Mouse (Mus musculus): Measurements from ENCODE around the gene Ccnq. TPM values are rescaled to one million over a fixed set of nuclear protein-coding genes. Genes with fewer than 3 reads are reported as not detected.
"Not testable (repeated sequence)": the region's sequence is repeated elsewhere in the genome, so short reads cannot be mapped to it uniquely, and the experiment has no call there.

Ccnq gene
- polyA plus RNA-seq, 1 experiment from 2014 or later, result 37.2 TPM

DNA sequence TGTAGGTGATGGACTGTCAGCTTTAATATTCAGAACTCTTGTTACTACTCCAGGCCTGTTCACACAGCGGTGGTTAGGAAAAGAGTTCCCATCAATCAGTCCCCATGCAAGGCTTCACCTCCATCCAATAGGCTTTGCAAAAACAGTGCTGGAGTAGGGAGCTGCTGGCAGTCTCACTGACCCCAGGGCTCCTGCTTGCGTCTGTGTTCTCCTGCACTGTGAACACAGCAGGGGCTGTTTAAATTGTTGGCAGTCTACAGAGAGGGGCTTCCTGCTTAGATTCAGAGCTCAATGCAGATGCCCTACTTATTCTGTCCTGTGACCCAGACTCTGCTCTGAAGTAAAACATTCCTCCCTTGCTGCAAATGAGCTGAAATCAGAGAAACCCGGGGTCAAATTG is 17.2 kb upstream of the Ccnq start:
- no peak; the same call in 1 of the 2 replicates for ATAC-seq (ENCODE audit: low read depth)
- no peak overlapping the region for H3K27ac ChIP-seq (replicated peaks; ENCODE audit: low read depth, low read length)

DNA sequence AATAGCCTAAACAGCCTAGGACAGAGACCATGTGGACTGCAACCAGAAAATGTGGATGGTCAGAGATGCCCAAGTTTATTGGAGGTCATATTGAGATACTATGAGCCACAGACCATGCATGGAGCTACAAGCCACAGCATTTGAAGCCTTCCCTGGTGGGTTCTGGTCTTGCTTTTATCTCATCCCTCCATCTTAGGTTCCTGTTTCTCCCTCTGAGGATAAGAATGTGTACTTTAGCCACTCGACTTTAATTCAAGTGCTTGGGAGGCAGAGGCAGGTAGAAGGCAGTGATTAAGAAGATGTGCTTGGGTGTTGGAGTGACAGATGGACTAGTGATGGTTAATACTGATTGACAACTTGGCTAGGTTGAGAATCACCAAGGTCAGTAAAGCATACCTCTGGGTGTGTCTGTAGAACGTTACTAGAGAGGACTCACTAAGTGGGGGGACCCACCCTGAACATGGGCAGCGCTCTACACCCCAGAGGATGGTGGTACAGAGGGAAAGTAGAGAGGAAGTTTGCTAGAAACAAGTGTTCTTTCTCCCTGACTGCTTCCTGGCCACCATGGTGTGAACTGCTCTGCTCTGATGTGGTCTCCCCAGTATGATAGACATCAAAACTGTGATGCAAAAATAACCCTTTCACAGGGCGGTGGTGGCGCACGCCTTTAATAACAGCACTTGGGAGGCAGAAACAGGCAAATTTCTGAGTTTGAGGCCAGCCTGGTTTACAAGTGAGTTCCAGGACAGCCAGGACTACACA is 14.7 kb upstream of the Ccnq start:
- no peak overlapping the region for H3K9ac ChIP-seq (ENCODE audit: low read depth, low read length)
- no peaks in the 10 kb centered on the region for H3K9me3 ChIP-seq (ENCODE audit: control insufficient read depth, low read length)
- H3K4me1 ChIP-seq (ENCODE audit: control insufficient read depth, insufficient read depth, low read length), result no peaks in the 10 kb centered on the region
- H3K27ac ChIP-seq (replicated peaks; ENCODE audit: low read depth, low read length), result no peak overlapping the region
- no peak overlapping the region for H3K4me3 ChIP-seq (ENCODE audit: low read depth, low read length)
- no peak for ATAC-seq (ENCODE audit: low read depth)
- no peaks in the 10 kb centered on the region for H3K27me3 ChIP-seq (replicated peaks; ENCODE audit: control insufficient read depth, insufficient read depth, low read length)
- no peaks in the 10 kb centered on the region for H3K36me3 ChIP-seq (ENCODE audit: control insufficient read depth, insufficient read depth, low read length)
- WGBS, result 82% methylated on average over 6 of the region's 6 CpGs
- no peak overlapping the region for H3K4me2 ChIP-seq (ENCODE audit: low read depth, low read length)
- DNase-seq (ENCODE audit: low spot score), result no peak

More for the DNA sequence above, 17.2 kb upstream of the Ccnq start:
- Histone ChIP-seq H3K9ac (ENCODE audit: low read depth, low read length) (no peak overlapping the region), H3K4me2 (ENCODE audit: low read depth, low read length) (no peak overlapping the region), H3K9me3 (ENCODE audit: control insufficient read depth, low read length) (no peaks in the 10 kb centered on the region), H3K27me3 (replicated peaks; ENCODE audit: control insufficient read depth, insufficient read depth, low read length) (no peaks in the 10 kb centered on the region), H3K4me1 (ENCODE audit: control insufficient read depth, insufficient read depth, low read length) (no peaks in the 10 kb centered on the region), H3K4me3 (ENCODE audit: low read depth, low read length) (no peak overlapping the region), H3K36me3 (ENCODE audit: control insufficient read depth, insufficient read depth, low read length) (no peaks in the 10 kb centered on the region)
- no peak for DNase-seq (ENCODE audit: low spot score)
- 42% methylated on average over 3 of the region's 3 CpGs for WGBS

DNA sequence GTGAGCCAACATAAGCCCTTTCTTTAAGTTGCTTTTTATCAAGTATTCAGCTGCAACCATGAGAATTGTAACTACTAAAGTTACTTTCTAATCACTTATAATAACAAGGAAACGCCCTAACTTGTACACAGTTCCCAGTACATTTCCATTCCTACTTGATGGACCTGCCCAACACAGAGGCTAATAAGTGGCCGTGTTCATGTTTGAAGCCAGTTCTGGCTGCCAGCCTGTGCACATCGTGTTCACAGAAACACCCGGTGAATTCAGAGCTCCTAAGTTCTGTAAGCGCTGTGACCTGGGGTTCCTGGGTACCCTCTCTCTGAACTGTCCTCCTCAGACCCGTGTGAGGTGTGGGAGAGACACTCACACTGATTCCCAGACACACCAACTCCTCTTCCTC is 13.3 kb upstream of the Ccnq start:
- WGBS, result 71% methylated on average over 6 of the region's 6 CpGs
- Histone ChIP-seq H3K4me2 (ENCODE audit: low read depth, low read length) (no peak overlapping the region), H3K4me1 (ENCODE audit: control insufficient read depth, insufficient read depth, low read length) (no peaks in the 10 kb centered on the region), H3K9me3 (ENCODE audit: control insufficient read depth, low read length) (no peaks in the 10 kb centered on the region), H3K9ac (ENCODE audit: low read depth, low read length) (no peak overlapping the region), H3K27me3 (replicated peaks; ENCODE audit: control insufficient read depth, insufficient read depth, low read length) (no peaks in the 10 kb centered on the region), H3K36me3 (ENCODE audit: control insufficient read depth, insufficient read depth, low read length) (no peaks in the 10 kb centered on the region), H3K4me3 (ENCODE audit: low read depth, low read length) (no peak overlapping the region), H3K27ac (replicated peaks; ENCODE audit: low read depth, low read length) (no peak overlapping the region)
- ATAC-seq (ENCODE audit: low read depth) (no peak), DNase-seq (ENCODE audit: low spot score) (no peak)

DNA sequence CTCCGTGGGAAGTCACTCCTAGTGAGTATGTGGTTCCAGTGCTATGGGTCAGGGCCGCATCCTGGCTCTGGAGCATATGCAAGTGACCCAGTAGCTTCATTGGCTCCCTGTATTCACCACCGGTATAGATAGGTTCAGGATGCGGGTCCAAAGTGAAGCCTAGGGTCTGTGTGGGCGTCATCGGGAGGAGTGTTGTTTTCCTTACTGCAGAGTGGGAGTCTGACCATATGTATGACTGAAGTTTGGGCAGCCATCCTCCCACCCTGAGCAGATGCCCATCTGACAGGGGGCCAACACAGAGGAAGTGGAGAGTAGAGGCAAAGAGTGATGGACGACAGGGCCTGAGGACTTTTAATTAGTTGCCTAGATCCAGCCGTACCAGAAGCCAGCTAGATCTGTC is 12.8 kb upstream of the Ccnq start:
- H3K9ac ChIP-seq (ENCODE audit: low read depth, low read length), result no peak overlapping the region

DNA sequence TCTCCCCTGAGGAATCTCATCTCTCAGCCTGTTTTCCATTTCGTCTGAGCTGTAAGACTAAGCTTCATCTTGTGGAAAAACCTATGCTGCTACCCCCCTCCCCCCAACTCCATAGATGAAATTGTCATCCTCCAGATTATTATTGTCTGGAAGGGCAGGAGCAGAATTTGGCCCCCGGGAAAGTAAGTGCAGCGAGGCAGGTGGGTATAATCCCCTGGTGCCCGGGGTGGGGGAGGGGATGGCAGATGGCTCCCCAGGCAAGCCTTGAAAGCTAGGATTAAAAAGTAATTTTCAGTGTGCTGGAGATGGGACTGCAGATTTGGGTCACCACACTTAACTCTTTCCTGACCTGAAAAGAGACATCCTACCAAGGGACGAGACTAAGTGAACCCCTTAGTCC is 10.7 kb upstream of the Ccnq start:
- no peaks in the 10 kb centered on the region for H3K9me3 ChIP-seq (ENCODE audit: control insufficient read depth, low read length)
- H3K27me3 ChIP-seq (replicated peaks; ENCODE audit: control insufficient read depth, insufficient read depth, low read length), result no peaks in the 10 kb centered on the region
- no peak overlapping the region for H3K27ac ChIP-seq (replicated peaks; ENCODE audit: low read depth, low read length)
- H3K4me3 ChIP-seq (ENCODE audit: low read depth, low read length), result no peak overlapping the region
- no peaks in the 10 kb centered on the region for H3K36me3 ChIP-seq (ENCODE audit: control insufficient read depth, insufficient read depth, low read length)
- ATAC-seq (ENCODE audit: low read depth) (peak; percentile 37; the same call in 1 of the 2 replicates), DNase-seq (ENCODE audit: low spot score) (no peak)
- WGBS, result 22% methylated on average over 5 of the region's 5 CpGs
- no peaks in the 10 kb centered on the region for H3K4me1 ChIP-seq (ENCODE audit: control insufficient read depth, insufficient read depth, low read length)
- H3K9ac ChIP-seq (ENCODE audit: low read depth, low read length), result no peak overlapping the region
- no peak overlapping the region for H3K4me2 ChIP-seq (ENCODE audit: low read depth, low read length)

More for the DNA sequence above, 12.8 kb upstream of the Ccnq start:
- no peak overlapping the region for H3K4me2 ChIP-seq (ENCODE audit: low read depth, low read length)
- ATAC-seq (ENCODE audit: low read depth) (no peak), DNase-seq (ENCODE audit: low spot score) (no peak)
- H3K9me3 ChIP-seq (ENCODE audit: control insufficient read depth, low read length), result no peaks in the 10 kb centered on the region
- no peaks in the 10 kb centered on the region for H3K27me3 ChIP-seq (replicated peaks; ENCODE audit: control insufficient read depth, insufficient read depth, low read length)
- H3K36me3 ChIP-seq (ENCODE audit: control insufficient read depth, insufficient read depth, low read length), result no peaks in the 10 kb centered on the region
- H3K4me3 ChIP-seq (ENCODE audit: low read depth, low read length), result no peak overlapping the region
- 75% methylated on average over 8 of the region's 8 CpGs for WGBS
- no peaks in the 10 kb centered on the region for H3K4me1 ChIP-seq (ENCODE audit: control insufficient read depth, insufficient read depth, low read length)
- H3K27ac ChIP-seq (replicated peaks; ENCODE audit: low read depth, low read length), result no peak overlapping the region

DNA sequence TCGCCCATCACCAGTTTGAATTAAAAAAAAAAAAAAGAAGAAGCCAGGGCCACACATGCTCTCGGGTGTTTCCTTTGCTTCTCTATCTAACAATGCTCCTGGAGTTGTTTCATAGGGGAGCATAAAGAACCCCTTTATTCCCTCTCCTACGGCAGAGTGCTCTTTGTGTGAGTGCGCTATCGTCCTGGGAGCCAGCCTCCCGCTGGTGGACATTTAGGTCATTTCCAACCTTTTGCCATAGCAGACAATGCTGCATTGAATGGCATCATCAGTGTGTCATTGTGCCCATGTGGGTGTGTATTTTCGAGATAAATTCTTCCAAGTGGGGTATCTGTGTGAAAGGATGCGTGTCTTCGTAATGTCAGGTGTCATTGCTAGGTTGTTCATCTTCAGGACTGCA is 9.6 kb upstream of the Ccnq start:
- Histone ChIP-seq H3K36me3 (ENCODE audit: control insufficient read depth, insufficient read depth, low read length) (no peaks in the 10 kb centered on the region), H3K27ac (replicated peaks; ENCODE audit: low read depth, low read length) (no peak overlapping the region), H3K4me1 (ENCODE audit: control insufficient read depth, insufficient read depth, low read length) (no peaks in the 10 kb centered on the region), H3K4me2 (ENCODE audit: low read depth, low read length) (no peak overlapping the region), H3K9me3 (ENCODE audit: control insufficient read depth, low read length) (no peaks in the 10 kb centered on the region), H3K27me3 (replicated peaks; ENCODE audit: control insufficient read depth, insufficient read depth, low read length) (no peaks in the 10 kb centered on the region), H3K4me3 (ENCODE audit: low read depth, low read length) (no peak overlapping the region), H3K9ac (ENCODE audit: low read depth, low read length) (no peak overlapping the region)
- DNase-seq (ENCODE audit: low spot score) (no peak), ATAC-seq (ENCODE audit: low read depth) (no peak)
- WGBS, result 64% methylated on average over 9 of the region's 9 CpGs

DNA sequence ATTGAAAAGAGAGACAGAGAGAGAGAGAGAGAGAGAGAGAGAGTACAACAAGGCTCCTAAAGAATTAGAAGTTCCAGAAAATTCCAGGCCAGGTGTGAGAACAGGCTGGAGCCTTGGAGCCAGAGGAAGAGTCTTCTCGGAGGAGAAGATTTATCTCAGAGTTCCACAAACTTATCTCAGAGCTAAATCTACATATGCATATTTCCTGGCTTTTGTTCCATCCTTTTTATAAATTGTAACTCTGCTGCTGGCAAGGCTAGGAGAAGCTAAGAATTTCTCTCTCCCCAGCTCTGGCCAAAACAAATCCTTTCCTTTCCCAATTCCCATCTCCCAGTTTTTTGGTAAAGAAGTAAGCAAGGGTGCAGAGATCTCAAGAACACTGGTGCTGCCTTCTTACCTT is 3.8 kb upstream of the Ccnq start:
- no peaks in the 10 kb centered on the region for H3K36me3 ChIP-seq (ENCODE audit: control insufficient read depth, insufficient read depth, low read length)
- H3K4me3 ChIP-seq (ENCODE audit: low read depth, low read length), result no peak overlapping the region
- H3K9ac ChIP-seq (ENCODE audit: low read depth, low read length), result no peak overlapping the region
- H3K27me3 ChIP-seq (replicated peaks; ENCODE audit: control insufficient read depth, insufficient read depth, low read length), result no peaks in the 10 kb centered on the region
- ATAC-seq (ENCODE audit: low read depth) (no peak), DNase-seq (ENCODE audit: low spot score) (no peak)
- H3K9me3 ChIP-seq (ENCODE audit: control insufficient read depth, low read length), result no peaks in the 10 kb centered on the region
- H3K27ac ChIP-seq (replicated peaks; ENCODE audit: low read depth, low read length), result no peak overlapping the region
- peaks cover 6% of the 10 kb centered on the region; the same call in 1 of the 2 replicates for H3K4me1 ChIP-seq (ENCODE audit: control insufficient read depth, insufficient read depth, low read length)
- H3K4me2 ChIP-seq (ENCODE audit: low read depth, low read length), result no peak overlapping the region
- 69% methylated on average over 1 of the region's 1 CpGs for WGBS

DNA sequence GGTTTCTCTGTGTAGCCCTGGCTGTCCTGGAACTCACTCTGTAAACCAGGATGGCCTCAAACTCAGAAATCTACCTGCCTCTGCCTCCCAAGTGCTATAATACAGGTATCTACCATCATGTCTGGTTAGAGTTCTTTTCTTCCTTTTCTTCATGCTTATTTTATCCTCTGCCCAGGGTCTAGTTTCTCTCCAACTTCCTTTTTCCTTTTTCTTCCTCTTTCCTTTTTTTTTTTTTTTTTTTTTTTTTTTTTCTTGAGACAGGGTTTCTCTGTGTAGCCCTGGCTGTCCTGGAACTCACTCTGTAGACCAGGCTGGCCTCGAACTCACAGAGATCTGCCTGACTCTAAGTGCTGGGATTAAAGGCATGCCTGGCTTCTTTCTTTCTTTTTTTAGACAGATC is 2.6 kb upstream of the Ccnq start:
- not testable (repeated sequence) for H3K27ac ChIP-seq (replicated peaks; ENCODE audit: low read depth, low read length); DNase-seq (ENCODE audit: low spot score); H3K27me3 ChIP-seq (replicated peaks; ENCODE audit: control insufficient read depth, insufficient read depth, low read length); H3K9ac ChIP-seq (ENCODE audit: low read depth, low read length); H3K9me3 ChIP-seq (ENCODE audit: control insufficient read depth, low read length); H3K4me2 ChIP-seq (ENCODE audit: low read depth, low read length); H3K36me3 ChIP-seq (ENCODE audit: control insufficient read depth, insufficient read depth, low read length); H3K4me3 ChIP-seq (ENCODE audit: low read depth, low read length); H3K4me1 ChIP-seq (ENCODE audit: control insufficient read depth, insufficient read depth, low read length); ATAC-seq (ENCODE audit: low read depth)
- 74% methylated on average over 1 of the region's 1 CpGs for WGBS

DNA sequence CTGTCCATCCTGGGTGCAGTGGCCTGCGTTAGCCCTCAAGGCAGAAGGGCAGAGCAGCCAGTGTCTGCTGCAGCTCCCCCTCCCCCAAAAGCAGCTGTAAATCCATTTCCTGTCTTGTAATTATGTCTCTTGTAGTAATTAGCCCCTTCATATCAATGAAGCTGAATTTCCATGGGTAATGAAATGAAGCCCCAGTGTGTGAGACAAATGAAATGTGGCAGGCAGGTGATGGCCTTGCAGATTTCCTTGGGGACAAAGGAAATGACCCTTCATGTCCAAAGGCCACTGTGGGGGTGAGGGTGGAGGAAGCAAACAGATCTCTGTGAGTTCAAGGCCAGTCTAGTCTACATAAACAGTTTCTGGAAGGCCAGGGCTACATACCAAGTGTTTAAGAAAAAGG is 1.7 kb upstream of the Ccnq start:
- Histone ChIP-seq H3K9ac (ENCODE audit: low read depth, low read length) (no peak overlapping the region), H3K9me3 (ENCODE audit: control insufficient read depth, low read length) (no peaks in the 10 kb centered on the region), H3K36me3 (ENCODE audit: control insufficient read depth, insufficient read depth, low read length) (peaks cover 9% of the 10 kb centered on the region), H3K4me2 (ENCODE audit: low read depth, low read length) (no peak overlapping the region), H3K27me3 (replicated peaks; ENCODE audit: control insufficient read depth, insufficient read depth, low read length) (no peaks in the 10 kb centered on the region), H3K27ac (replicated peaks; ENCODE audit: low read depth, low read length) (no peak overlapping the region), H3K4me1 (ENCODE audit: control insufficient read depth, insufficient read depth, low read length) (peaks cover 6% of the 10 kb centered on the region; the same call in 1 of the 2 replicates), H3K4me3 (ENCODE audit: low read depth, low read length) (no peak overlapping the region)
- no peak for DNase-seq (ENCODE audit: low spot score)
- ATAC-seq (ENCODE audit: low read depth), result no peak
- WGBS, result 43% methylated on average over 1 of the region's 1 CpGs

Measured in embryonic facial prominence, embryonic 14.5 days (tissue).